Mouse (Mus musculus) T-helper 17 cell (primary cell): ENCODE measurements around the gene Hira.
"Not testable (repeated sequence)": the region's sequence is repeated elsewhere in the genome, so short reads cannot be mapped to it uniquely, and the experiment has no call there.

Experiments used
- in situ Hi-C, 2 experiments: fragments of 300-600 bp; cut with MboI, MseI; formaldehyde crosslinking; loops; 1 replicate in 1 of 2; 2 replicates in 1 of 2; pipeline ENCODE4 v1.15.1; 2025; ENCODE audit warnings: high pct_unique_total_duplicates in 2 of 2

Hira gene

DNA sequence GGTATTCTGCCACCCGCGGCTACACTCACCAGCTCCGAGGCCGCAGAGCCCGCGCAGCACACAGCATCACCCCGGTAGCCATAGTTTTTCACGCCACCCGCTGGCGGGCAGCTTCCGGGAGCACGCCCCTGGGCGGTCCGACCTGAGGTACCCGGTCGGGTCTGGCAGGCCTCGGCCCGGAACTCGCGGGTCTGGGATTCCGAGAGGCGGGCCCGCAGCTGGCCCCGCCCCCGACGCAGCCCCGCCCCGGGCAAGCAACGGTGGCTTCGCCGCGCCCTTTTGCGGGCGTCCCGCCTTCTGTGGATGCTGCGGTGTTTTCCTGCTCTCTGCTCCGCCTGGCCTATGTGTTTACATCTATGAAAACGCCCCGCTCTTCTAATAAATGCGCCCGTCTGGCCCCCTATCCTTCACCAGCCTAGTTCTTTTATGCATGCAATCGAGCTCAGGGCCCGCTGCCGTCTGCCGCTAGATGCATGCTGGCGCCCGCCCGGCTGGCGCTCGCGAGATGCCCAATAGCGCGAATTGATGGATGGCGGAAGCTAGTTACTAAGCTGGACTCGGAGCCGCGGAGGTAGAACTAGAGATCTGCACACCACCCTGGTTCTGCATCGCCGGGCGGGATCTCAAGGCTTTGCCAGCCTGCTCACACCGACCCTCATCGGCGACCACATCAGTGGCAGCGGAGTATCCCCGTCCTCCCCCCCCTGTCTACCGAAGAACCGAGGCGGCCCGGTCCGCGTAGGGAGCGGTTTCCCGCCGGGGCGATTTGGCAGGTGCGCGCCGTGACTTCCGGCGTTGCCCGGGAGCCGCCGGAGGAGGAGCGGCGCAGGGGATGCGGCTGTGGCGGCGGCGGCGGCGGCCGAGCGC is at the start of gene Hira, which contains the start of gene Mrpl40:
TSS of gene Hira (plus strand) at position 596 of the 867 bp plus-strand sequence.
TSS of gene Mrpl40 (minus strand) at position 421 of the 867 bp plus-strand sequence.
- in situ Hi-C loops, result loop anchor here in 1 of 2 experiments (5.0 kb wide), 1 partner anchor 64 kb away; the partner anchor contains the start of genes Cdc45 and Ufd1

DNA sequence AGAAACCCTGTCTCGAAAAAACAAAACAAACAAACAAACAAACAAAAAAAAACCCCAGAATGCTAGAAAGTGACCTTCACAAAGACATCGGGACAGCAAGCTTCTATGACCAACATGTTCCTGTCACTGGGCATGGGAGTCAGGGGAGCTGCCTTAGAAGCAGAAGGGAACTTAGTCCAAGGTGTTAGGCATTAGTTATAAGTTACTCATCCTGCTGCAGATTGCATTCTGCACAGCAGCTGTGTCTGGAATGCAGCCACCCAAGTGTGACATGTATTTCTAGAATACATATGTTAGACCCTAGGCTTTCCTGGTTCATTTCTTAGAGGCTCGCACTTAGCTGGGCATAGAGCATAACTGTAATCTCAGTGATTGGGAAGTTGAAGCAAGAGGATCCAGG is 48.2 kb upstream of the Hira start:
- in situ Hi-C loops, result no loop called here

- in situ Hi-C loops, result no loop called here
These were observed 47.7 kb upstream of the Hira start for GRCm38 (mm10) chr16:18829102-18829501.

GRCm38 (mm10) chr16:18833486-18833885 is 43.4 kb upstream of the Hira start:
- in situ Hi-C loops, result no loop called here

GRCm38 (mm10) chr16:18836073-18836467 is 40.8 kb upstream of the Hira start:
- in situ Hi-C loops, result no loop called here

GRCm38 (mm10) chr16:18836468-18837208 is 40.2 kb upstream of the Hira start, which contains the start of the genes 2510002D24Rik and Gm28539:
2510002D24Rik (plus strand) TSS chr16:18836578.
Gm28539 (plus strand) TSS chr16:18836584.
- in situ Hi-C loops, result no loop called here

GRCm38 (mm10) chr16:18838346-18838745 is 38.5 kb upstream of the Hira start:
- in situ Hi-C loops, result no loop called here

DNA sequence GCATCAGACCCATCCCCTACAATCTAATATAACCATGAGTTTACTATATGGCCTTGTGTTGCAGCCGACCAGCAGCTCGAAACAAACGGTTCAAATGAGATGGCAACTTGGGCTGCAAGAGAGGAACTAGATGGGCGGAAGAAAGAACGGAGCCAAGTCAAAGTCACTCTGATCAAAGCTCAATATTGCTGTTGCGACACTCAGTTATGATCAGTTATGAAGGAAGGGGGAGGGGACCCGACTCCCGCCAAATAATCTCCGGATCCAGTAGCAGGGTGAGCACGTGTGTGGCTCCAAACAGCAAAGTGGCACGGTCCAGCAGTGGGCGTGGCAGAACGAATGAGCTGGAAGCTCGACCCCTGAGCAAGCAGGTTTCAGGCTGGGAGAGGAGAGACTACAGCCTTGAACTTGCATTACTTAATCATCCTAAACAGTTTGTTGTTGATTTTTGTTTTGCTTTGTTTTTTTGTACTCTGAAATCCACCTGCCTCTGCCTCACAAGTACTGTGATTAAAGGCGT is 30.5 kb upstream of the Hira start:
- in situ Hi-C loops, result no loop called here

- in situ Hi-C loops, result loop anchor here in 1 of 2 experiments (10.0 kb wide), 1 partner anchor 155 kb away; no protein-coding TSS in a partner anchor
These were observed 27.2 kb upstream of the Hira start for GRCm38 (mm10) chr16:18849521-18850190.

DNA sequence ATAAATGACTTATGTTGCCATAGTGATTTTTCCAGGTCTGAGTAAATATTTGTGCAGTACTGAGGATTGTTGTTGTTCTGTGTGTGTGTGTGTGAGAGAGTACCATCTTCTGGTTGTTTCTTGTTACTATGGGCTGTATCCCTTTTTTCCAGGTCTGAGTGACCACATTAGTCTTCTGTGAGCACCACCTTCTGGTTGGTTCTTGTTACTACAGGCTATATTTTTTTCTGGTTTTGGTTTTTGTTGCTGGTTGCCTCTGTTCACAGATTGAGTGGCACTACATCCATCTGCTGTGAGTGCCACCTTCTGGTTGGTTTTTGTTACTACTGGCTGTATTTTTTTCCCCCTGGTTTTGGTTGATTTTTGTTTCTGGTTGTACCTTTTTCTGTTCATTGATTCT is 18.3 kb upstream of the Hira start:
- in situ Hi-C loops, result loop anchor here (5.0 to 10.0 kb wide), 2 partner anchors 164 to 166 kb away; no protein-coding TSS in a partner anchor

DNA sequence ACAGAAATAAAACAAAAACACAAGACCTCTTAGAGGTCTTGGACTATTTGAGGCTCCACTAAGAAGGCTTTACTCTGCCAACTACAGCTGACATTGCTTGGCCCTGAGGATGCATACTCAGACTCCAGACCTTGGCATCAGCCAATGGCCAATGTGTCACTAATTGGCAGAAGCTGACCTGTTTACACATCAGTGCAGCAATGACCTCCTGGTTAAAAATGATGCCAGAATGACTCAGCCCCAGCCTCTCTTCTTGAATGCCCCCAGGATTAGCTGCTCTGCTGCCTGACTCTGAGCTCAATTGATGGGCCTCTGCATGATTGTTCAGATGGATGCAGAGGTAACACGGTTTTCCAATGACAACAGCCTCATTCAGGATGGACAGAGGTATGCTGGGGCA is 16.7 kb upstream of the Hira start:
- in situ Hi-C loops, result no loop called here

DNA sequence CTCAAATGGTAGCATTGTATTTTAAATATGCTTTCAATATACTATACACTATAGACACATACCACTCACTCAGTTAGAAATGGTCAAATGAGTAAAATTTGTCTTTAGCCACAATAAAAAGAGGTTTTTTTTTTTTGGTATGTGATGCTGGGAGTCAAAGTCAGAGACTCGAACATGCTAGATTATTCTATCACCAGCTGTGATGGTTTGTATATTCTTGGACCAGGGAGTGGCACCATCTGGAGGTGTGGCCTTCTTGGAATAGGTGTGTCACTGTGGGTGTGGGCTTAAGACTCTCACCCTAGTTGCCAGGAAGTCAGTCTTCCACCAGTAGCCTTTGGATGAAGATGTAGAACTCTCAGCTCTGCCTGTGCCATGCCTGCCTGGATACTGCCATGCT is 6.3 kb upstream of the Hira start:
- in situ Hi-C loops, result not testable (repeated sequence)

DNA sequence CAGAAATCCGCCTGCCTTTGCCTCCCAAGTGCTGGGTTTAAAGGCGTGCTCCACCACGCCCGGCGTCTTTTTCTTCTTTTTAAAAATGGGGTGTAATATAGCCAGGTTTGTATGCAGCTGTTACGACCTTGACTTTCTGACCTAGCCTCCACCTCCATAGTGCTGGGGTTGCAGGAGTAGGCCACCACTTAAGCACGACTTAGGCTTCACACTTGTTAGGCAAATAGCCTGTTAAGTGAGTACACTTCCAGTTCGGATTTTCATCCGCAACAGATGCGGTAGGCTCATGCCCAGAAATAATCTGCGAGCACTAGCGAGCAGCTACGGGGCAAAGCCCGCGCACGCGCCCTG is 771 bp upstream of the Hira start:
- in situ Hi-C loops, result loop anchor here in 1 of 2 experiments (5.0 kb wide), 1 partner anchor 64 kb away; the partner anchor contains the start of genes Cdc45 and Ufd1

- in situ Hi-C loops, result loop anchor here in 1 of 2 experiments (5.0 kb wide), 1 partner anchor 65 kb away; the partner anchor contains the start of genes Cdc45 and Ufd1
These were observed 701 bp downstream of the Hira start for GRCm38 (mm10) chr16:18877386-18878090.

- in situ Hi-C loops, result loop anchor here in 1 of 2 experiments (5.0 kb wide), 1 partner anchor 66 kb away; the partner anchor contains the start of genes Cdc45 and Ufd1
These were observed 1.4 kb downstream of the Hira start for GRCm38 (mm10) chr16:18878091-18878720.

GRCm38 (mm10) chr16:18884044-18884443 is 7.2 kb downstream of the Hira start:
- in situ Hi-C loops, result loop anchor here in 1 of 2 experiments (10.0 kb wide), 1 partner anchor 1091 kb away; no protein-coding TSS in a partner anchor

- in situ Hi-C loops, result no loop called here
These were observed 17.1 kb downstream of the Hira start for GRCm38 (mm10) chr16:18893840-18894372.

- in situ Hi-C loops, result no loop called here
These were observed 18.4 kb downstream of the Hira start for GRCm38 (mm10) chr16:18895249-18895648.

- in situ Hi-C loops, result no loop called here
These were observed 19.6 kb downstream of the Hira start for GRCm38 (mm10) chr16:18896429-18896828.

DNA sequence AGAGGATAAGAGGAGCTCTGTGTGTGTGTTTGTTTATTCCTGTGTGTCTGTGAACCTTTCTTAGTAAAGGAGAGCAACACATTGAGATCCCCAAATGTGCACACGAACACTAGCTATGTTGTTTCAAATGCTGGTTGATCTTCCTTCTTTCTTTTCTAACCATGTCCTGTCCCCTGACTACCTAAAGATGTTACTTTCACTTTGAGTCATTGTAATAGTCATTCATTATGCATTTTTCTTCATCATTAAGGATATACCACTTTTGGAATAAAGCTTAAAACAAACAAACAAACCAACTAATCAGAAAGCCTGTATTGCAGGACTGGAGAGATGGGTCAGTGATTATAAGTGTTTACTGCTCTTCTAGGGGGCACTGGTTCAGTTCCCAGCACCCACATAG is 28.8 kb downstream of the Hira start:
- in situ Hi-C loops, result no loop called here
